Mouse (Mus musculus) forebrain, embryonic 13.5 days (tissue): ENCODE measurements at regions not wholly inside any gene's neighbourhood (a gene's known extent, or its start where the extent isn't known, plus 50 kb on each side); places are given as distances from the start of the nearest gene placed in this dataset.
A peak's percentile ranks its signal among the peaks of the same experiment; 100 is the strongest.

Experiments
- ATAC-seq: fragments of 200-750 bp; cut with Nextera tagmentation; 2 replicates; pipeline ENCODE4 v1.8.0; 2017
- H3K27ac ChIP-seq: fragments of 300-500 bp; sonication (generic); 2 replicates; pipeline ENCODE4 v1.5.1; 2015; ENCODE audit warnings: inconsistent platforms, mild to moderate bottlenecking, moderate library complexity
- H3K27me3 ChIP-seq: fragments of 300-500 bp; sonication (generic); 2 replicates; pipeline ENCODE4 v1.6.1; 2015; ENCODE audit warnings: mild to moderate bottlenecking, inconsistent platforms
- H3K36me3 ChIP-seq: fragments of 300-500 bp; sonication (generic); 2 replicates; pipeline ENCODE4 v1.6.1; 2015; ENCODE audit warnings: mild to moderate bottlenecking, inconsistent platforms; ENCODE audit not compliant: poor library complexity, severe bottlenecking
- H3K4me1 ChIP-seq: fragments of 300-500 bp; sonication (generic); 2 replicates; pipeline ENCODE4 v1.6.1; 2015; ENCODE audit warnings: inconsistent platforms
- H3K4me2 ChIP-seq: fragments of 300-500 bp; sonication (generic); 2 replicates; pipeline ENCODE4 v1.6.1; 2015; ENCODE audit warnings: inconsistent platforms, mild to moderate bottlenecking, moderate library complexity
- H3K4me3 ChIP-seq: fragments of 300-500 bp; sonication (generic); 2 replicates; pipeline ENCODE4 v1.5.1; 2015; ENCODE audit warnings: mild to moderate bottlenecking, inconsistent platforms
- H3K9ac ChIP-seq: fragments of 300-500 bp; sonication (generic); 2 replicates; pipeline ENCODE4 v1.6.1; 2015; ENCODE audit warnings: mild to moderate bottlenecking, inconsistent platforms
- H3K9me3 ChIP-seq: fragments of 300-500 bp; sonication (generic); replicated peaks from 2 replicates; pipeline ENCODE4 v1.6.1; 2016; ENCODE audit warnings: inconsistent platforms
- WGBS: fragments of 180-500 bp; shearing (Covaris S2); methylation state at CpG from one replicate; pipeline ENCODE4 v1.1.7; 2015; 5-methylcytosine and 5-hydroxymethylcytosine counted together

- H3K4me1 ChIP-seq: peaks cover 32% of the 10 kb centered on the region
- H3K27me3 ChIP-seq: 0 out of 2 replicates have a peak, but pooled peaks cover 3% of the 10 kb centered on the region
Measured at GRCm38 (mm10) chr5:4495482-4495881, 262.4 kb downstream of the Fzd1 start.

GRCm38 (mm10) chr5:4486391-4487132, 271.3 kb downstream of the Fzd1 start:
- no peaks in the 10 kb centered on the region for H3K36me3 ChIP-seq
- no peak overlapping the region for H3K9ac ChIP-seq
- no peak overlapping the region for H3K4me3 ChIP-seq
- H3K27me3 ChIP-seq: no peaks in the 10 kb centered on the region
- H3K4me2 ChIP-seq: 0 out of 2 replicates have a peak overlapping the region, but pooled peaks have one; percentile 5
- WGBS: 76% methylated on average over 4 of the region's 4 CpGs
- no peak; the same call in 1 of the 2 replicates for ATAC-seq
- peaks cover 26% of the 10 kb centered on the region for H3K4me1 ChIP-seq
- peak overlapping the region; percentile 58 for H3K27ac ChIP-seq
- no peaks in the 10 kb centered on the region for H3K9me3 ChIP-seq

More at GRCm38 (mm10) chr5:4495482-4495881, 262.4 kb downstream of the Fzd1 start:
- no peaks in the 10 kb centered on the region for H3K36me3 ChIP-seq
- no peak overlapping the region for H3K4me2 ChIP-seq
- H3K27ac ChIP-seq: no peak overlapping the region
- ATAC-seq: peak; percentile 60; the same call in 1 of the 2 replicates
- no peaks in the 10 kb centered on the region for H3K9me3 ChIP-seq
- no peak overlapping the region for H3K9ac ChIP-seq
- H3K4me3 ChIP-seq: no peak overlapping the region
- WGBS: 44% methylated on average over 6 of the region's 6 CpGs

- 35% methylated on average over 10 of the region's 10 CpGs for WGBS
- H3K4me1 ChIP-seq: peaks cover 26% of the 10 kb centered on the region
Measured at GRCm38 (mm10) chr5:4485542-4486390, 272.1 kb downstream of the Fzd1 start.

GRCm38 (mm10) chr5:4484780-4485179, 273.1 kb downstream of the Fzd1 start:
- Histone ChIP-seq H3K9ac (no peak overlapping the region), H3K4me1 (peaks cover 26% of the 10 kb centered on the region), H3K36me3 (no peaks in the 10 kb centered on the region), H3K4me3 (no peak overlapping the region), H3K4me2 (peak overlapping the region; percentile 1; the same call in 1 of the 2 replicates), H3K27me3 (no peaks in the 10 kb centered on the region), H3K27ac (peak overlapping the region; percentile 75), H3K9me3 (no peaks in the 10 kb centered on the region)
- ATAC-seq: peak; percentile 36
- 9% methylated on average over 6 of the region's 6 CpGs for WGBS

More at GRCm38 (mm10) chr5:4485542-4486390, 272.1 kb downstream of the Fzd1 start:
- H3K27ac ChIP-seq: peak overlapping the region; percentile 58
- H3K9ac ChIP-seq: no peak overlapping the region
- H3K9me3 ChIP-seq: no peaks in the 10 kb centered on the region
- no peak overlapping the region for H3K4me3 ChIP-seq
- no peaks in the 10 kb centered on the region for H3K36me3 ChIP-seq
- H3K27me3 ChIP-seq: no peaks in the 10 kb centered on the region
- ATAC-seq: peak; percentile 93
- H3K4me2 ChIP-seq: 0 out of 2 replicates have a peak overlapping the region, but pooled peaks have one; percentile 5

GRCm38 (mm10) chr5:4484151-4484550, 273.7 kb downstream of the Fzd1 start:
- H3K4me2 ChIP-seq: no peak overlapping the region
- ATAC-seq: no peak; the same call in 1 of the 2 replicates
- no peaks in the 10 kb centered on the region for H3K9me3 ChIP-seq
- WGBS: 73% methylated on average over 1 of the region's 1 CpGs
- no peak overlapping the region for H3K4me3 ChIP-seq
- peaks cover 29% of the 10 kb centered on the region for H3K4me1 ChIP-seq
- H3K27me3 ChIP-seq: no peaks in the 10 kb centered on the region
- H3K27ac ChIP-seq: peak overlapping the region; percentile 75
- no peak overlapping the region for H3K9ac ChIP-seq
- no peaks in the 10 kb centered on the region for H3K36me3 ChIP-seq

- WGBS: 90% methylated on average over 2 of the region's 2 CpGs
- H3K9me3 ChIP-seq: no peaks in the 10 kb centered on the region
- no peaks in the 10 kb centered on the region for H3K36me3 ChIP-seq
- H3K4me2 ChIP-seq: no peak overlapping the region
- ATAC-seq: no peak
- H3K27ac ChIP-seq: no peak overlapping the region
- H3K4me3 ChIP-seq: no peak overlapping the region
- H3K4me1 ChIP-seq: peaks cover 5% of the 10 kb centered on the region; the same call in 1 of the 2 replicates
- H3K9ac ChIP-seq: no peak overlapping the region
- H3K27me3 ChIP-seq: no peaks in the 10 kb centered on the region
Measured at GRCm38 (mm10) chr5:4474255-4474654, 282.1 kb downstream of the Mterf1b start.
